Mouse (Mus musculus) heart, embryonic 14.5 days (tissue): Measurements from ENCODE around the gene Il20rb. TPM values are rescaled to one million over a fixed set of nuclear protein-coding genes. Genes with fewer than 3 reads are reported as not detected.

Experiments
- ATAC-seq: fragments of 200-750 bp; cut with Nextera tagmentation; 2 replicates; pipeline ENCODE4 v1.8.0; 2017; ENCODE audit warnings: low read depth, moderate TSS enrichment; ENCODE audit not compliant: insufficient number of reproducible peaks, insufficient read depth, low FRiP score
- H3K27ac ChIP-seq, 2 experiments: fragments of 200-500 bp in 1 of 2; fragments of 300-500 bp in 1 of 2; sonication (generic) in 1 of 2; replicated peaks in 1 of 2; 2 replicates each; pipeline ENCODE4 v1.5.1; 2012 to 2014; ENCODE audit warnings: low read depth in 2 of 2, low read length in 2 of 2, control low read depth in 1 of 2, mild to moderate bottlenecking in 1 of 2, mixed read lengths in 1 of 2; ENCODE audit not compliant: control insufficient read depth in 1 of 2, insufficient read depth in 1 of 2
- H3K27me3 ChIP-seq: fragments of 300-500 bp; sonication (generic); 2 replicates; pipeline ENCODE4 v1.6.1; 2014; ENCODE audit warnings: mild to moderate bottlenecking, low read length, control low read depth; ENCODE audit not compliant: control insufficient read depth, insufficient read depth
- H3K36me3 ChIP-seq: fragments of 300-500 bp; sonication (generic); 2 replicates; pipeline ENCODE4 v1.6.1; 2014; ENCODE audit warnings: mild to moderate bottlenecking, control low read depth, low read length, mixed read lengths; ENCODE audit not compliant: control insufficient read depth, insufficient read depth
- H3K4me1 ChIP-seq, 2 experiments: fragments of 200-500 bp in 1 of 2; fragments of 300-500 bp in 1 of 2; sonication (generic) in 1 of 2; 2 replicates each; pipeline ENCODE4 v1.6.1; 2012 to 2014; ENCODE audit warnings: low read length in 2 of 2, control low read depth in 1 of 2, mixed read lengths in 1 of 2; ENCODE audit not compliant: control insufficient read depth in 2 of 2, insufficient read depth in 2 of 2
- H3K4me2 ChIP-seq: fragments of 300-500 bp; sonication (generic); 2 replicates; pipeline ENCODE4 v1.6.1; 2014; ENCODE audit warnings: mild to moderate bottlenecking, low read length
- H3K4me3 ChIP-seq, 2 experiments: fragments of 200-500 bp in 1 of 2; fragments of 300-500 bp in 1 of 2; sonication (generic) in 1 of 2; 2 replicates each; pipeline ENCODE4 v1.5.1; 2012 to 2014; ENCODE audit warnings: low read length in 2 of 2, mild to moderate bottlenecking in 2 of 2, control low read depth in 1 of 2, low read depth in 1 of 2, moderate library complexity in 1 of 2; ENCODE audit not compliant: control insufficient read depth in 1 of 2, insufficient read depth in 1 of 2
- H3K9ac ChIP-seq: fragments of 300-500 bp; sonication (generic); 2 replicates; pipeline ENCODE4 v1.6.1; 2014; ENCODE audit warnings: mild to moderate bottlenecking, low read length
- H3K9me3 ChIP-seq: fragments of 300-500 bp; sonication (generic); 2 replicates; pipeline ENCODE4 v1.6.1; 2016; ENCODE audit warnings: low read length, control low read depth; ENCODE audit not compliant: control insufficient read depth
- WGBS: fragments of 180-500 bp; shearing (Covaris S2); extraction: QIAGEN DNeasy Blood & Tissue Kit; methylation state at CpG from one replicate; pipeline ENCODE4 v1.1.7; 2014; 5-methylcytosine and 5-hydroxymethylcytosine counted together
- polyA plus RNA-seq: library from polyadenylated mRNA; unstranded; fragments of >200 nt; fragmentation: Nextera tagmentation; extraction: Ambion mirVana; gene quantifications from 2 replicates; pipeline ENCODE4 v1.2.1, GENCODE M21; 2014

Gene Il20rb
- polyA plus RNA-seq: 0.69 and 0.94 TPM in 2 replicates

GRCm38 (mm10) chr9:100486431-100486830 is at the start of gene Il20rb:
Il20rb (minus strand) TSS chr9:100486788.
- no peaks in the 10 kb centered on the region for H3K9me3 ChIP-seq
- WGBS: 89% methylated on average over 5 of the region's 5 CpGs
- no peak within 1 kb of the TSS for H3K4me3 ChIP-seq
- H3K27ac ChIP-seq: no peak within 1 kb of the TSS
- peaks cover 14% of the 10 kb centered on the region; the same call in 1 of the 2 replicates for H3K36me3 ChIP-seq
- no peaks in the 10 kb centered on the region for H3K27me3 ChIP-seq
- H3K9ac ChIP-seq: no peak within 1 kb of the TSS
- H3K4me1 ChIP-seq: peaks cover 5 to 17% of the 10 kb centered on the region in 2 experiments
- no peak within 1 kb of the TSS for H3K4me2 ChIP-seq
- no peak for ATAC-seq

GRCm38 (mm10) chr9:100535618-100536262 is 49.2 kb upstream of the Il20rb start:
- Histone ChIP-seq H3K9ac (no peak overlapping the region), H3K36me3 (no peaks in the 10 kb centered on the region), H3K4me3 (no peak overlapping the region), H3K4me2 (no peak overlapping the region), H3K27ac (no peak overlapping the region), H3K4me1 (peaks cover 0 to 16% of the 10 kb centered on the region in 2 experiments; a peak in 2 of 4 replicates), H3K27me3 (no peaks in the 10 kb centered on the region), H3K9me3 (no peaks in the 10 kb centered on the region)
- no peak for ATAC-seq
- WGBS: 72% methylated on average over 2 of the region's 2 CpGs

- H3K9ac ChIP-seq: no peak overlapping the region
- no peaks in the 10 kb centered on the region for H3K27me3 ChIP-seq
- no peak for ATAC-seq
- no peak overlapping the region for H3K4me3 ChIP-seq
- no peaks in the 10 kb centered on the region for H3K36me3 ChIP-seq
- WGBS: 60% methylated on average over 3 of the region's 3 CpGs
- H3K4me1 ChIP-seq: peaks cover 0 to 16% of the 10 kb centered on the region in 2 experiments; a peak in 2 of 4 replicates
- H3K4me2 ChIP-seq: no peak overlapping the region
- H3K27ac ChIP-seq: no peak overlapping the region
- no peaks in the 10 kb centered on the region for H3K9me3 ChIP-seq
Measured at GRCm38 (mm10) chr9:100534686-100535085, 48.1 kb upstream of the Il20rb start.

GRCm38 (mm10) chr9:100532847-100533505 is 46.4 kb upstream of the Il20rb start:
- H3K36me3 ChIP-seq: no peaks in the 10 kb centered on the region
- peaks cover 0 to 16% of the 10 kb centered on the region in 2 experiments; a peak in 2 of 4 replicates for H3K4me1 ChIP-seq
- H3K9ac ChIP-seq: no peak overlapping the region
- H3K9me3 ChIP-seq: peaks cover 9% of the 10 kb centered on the region
- no peak overlapping the region for H3K4me3 ChIP-seq
- H3K27me3 ChIP-seq: no peaks in the 10 kb centered on the region
- no peak for ATAC-seq
- H3K27ac ChIP-seq: no peak overlapping the region
- WGBS: 61% methylated on average over 3 of the region's 3 CpGs
- H3K4me2 ChIP-seq: no peak overlapping the region

GRCm38 (mm10) chr9:100531296-100531695 is 44.7 kb upstream of the Il20rb start:
- Histone ChIP-seq H3K9me3 (peaks cover 9% of the 10 kb centered on the region), H3K9ac (no peak overlapping the region), H3K4me1 (peaks cover 0 to 14% of the 10 kb centered on the region in 2 experiments; a peak in 2 of 4 replicates), H3K4me3 (no peak overlapping the region), H3K36me3 (no peaks in the 10 kb centered on the region), H3K4me2 (no peak overlapping the region), H3K27ac (no peak overlapping the region), H3K27me3 (no peaks in the 10 kb centered on the region)
- 60% methylated on average over 1 of the region's 1 CpGs for WGBS
- ATAC-seq: no peak

DNA sequence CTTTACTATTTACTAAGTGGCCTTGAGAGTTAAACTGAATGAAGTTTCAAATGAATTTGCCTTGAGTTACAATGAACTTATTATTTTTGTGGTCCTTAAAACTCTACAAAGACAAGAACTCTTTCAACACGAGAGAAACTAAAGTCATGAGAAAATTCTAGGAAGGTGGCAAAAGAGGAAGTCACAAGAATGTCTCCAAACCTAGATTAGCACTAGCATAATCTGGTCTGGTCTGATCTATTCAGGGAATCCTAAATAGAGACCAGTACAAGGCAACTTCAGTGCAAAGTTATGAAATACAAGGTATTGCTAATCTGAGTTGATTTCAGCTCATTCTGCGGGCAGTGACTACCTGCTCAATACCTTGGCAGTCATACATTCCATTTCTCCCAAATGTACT is 38.6 kb upstream of the Il20rb start:
- H3K4me1 ChIP-seq: peaks cover 0 to 4% of the 10 kb centered on the region in 2 experiments; a peak in 1 of 4 replicates
- no peak overlapping the region for H3K27ac ChIP-seq
- H3K4me3 ChIP-seq: no peak overlapping the region
- no peaks in the 10 kb centered on the region for H3K27me3 ChIP-seq
- ATAC-seq: no peak
- no peak overlapping the region for H3K4me2 ChIP-seq
- H3K9ac ChIP-seq: no peak overlapping the region
- WGBS: 82% methylated on average over 2 of the region's 2 CpGs
- peaks cover 9% of the 10 kb centered on the region for H3K9me3 ChIP-seq
- H3K36me3 ChIP-seq: no peaks in the 10 kb centered on the region

DNA sequence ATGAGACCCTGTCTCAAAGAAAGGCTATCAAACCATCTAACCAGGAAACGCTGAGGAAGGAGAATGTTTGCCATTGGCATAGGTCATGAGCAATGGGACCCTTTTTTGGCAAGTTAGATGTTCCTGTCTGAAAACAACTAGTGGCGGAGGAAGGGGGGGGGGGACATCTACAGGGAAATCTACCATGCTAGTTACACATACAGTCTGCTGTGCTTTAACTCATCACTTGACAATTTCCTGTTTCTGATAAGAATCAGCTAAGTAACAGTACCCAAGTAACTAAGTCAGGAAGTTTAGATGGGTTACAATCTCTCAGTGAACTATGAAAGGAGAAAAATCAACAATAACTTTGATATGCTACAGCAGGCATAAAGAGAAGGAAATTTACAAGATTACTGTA is 35.4 kb upstream of the Il20rb start:
- WGBS: 60% methylated on average over 2 of the region's 2 CpGs
- no peak for ATAC-seq
- no peaks in the 10 kb centered on the region for H3K27me3 ChIP-seq
- H3K27ac ChIP-seq: no peak overlapping the region
- H3K36me3 ChIP-seq: no peaks in the 10 kb centered on the region
- H3K4me3 ChIP-seq: no peak overlapping the region
- peaks cover 0 to 4% of the 10 kb centered on the region in 2 experiments; a peak in 1 of 4 replicates for H3K4me1 ChIP-seq
- no peaks in the 10 kb centered on the region for H3K9me3 ChIP-seq
- no peak overlapping the region for H3K4me2 ChIP-seq
- H3K9ac ChIP-seq: no peak overlapping the region
